Mouse (Mus musculus): ENCODE data around the gene Aldh3a1. TPM values are rescaled to one million over a fixed set of nuclear protein-coding genes. Genes with fewer than 3 reads are reported as not detected.

Aldh3a1 gene
- total RNA-seq, 2 experiments from 2014 or later = 1.4 to 1.8 TPM

DNA sequence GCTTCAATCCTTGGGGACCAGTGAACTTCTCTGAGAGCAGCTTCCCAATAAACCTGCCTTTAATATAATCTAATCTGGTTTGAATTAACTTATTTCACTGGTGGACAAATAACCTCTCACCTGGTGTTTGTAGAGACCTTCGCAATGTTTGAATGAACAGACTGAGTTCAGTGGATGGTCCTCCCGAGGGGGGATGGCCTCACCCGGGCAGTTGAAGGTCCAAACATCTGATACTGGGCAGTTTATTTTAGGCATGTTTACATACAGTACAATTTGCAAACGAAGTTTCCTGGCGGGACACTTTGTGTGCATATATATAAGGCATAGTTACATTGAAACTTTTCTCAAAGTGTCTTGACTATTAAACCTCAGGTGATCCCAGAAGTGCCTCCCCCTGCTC, 26.8 kb downstream of the Aldh3a1 start:
- DNase-seq (ENCODE audit: low spot score in 2 of 2) = no peak

- DNase-seq (ENCODE audit: low spot score in 2 of 2) = no peak
These were observed 28.7 kb downstream of the Aldh3a1 start for GRCm38 (mm10) chr11:61236015-61236414.

DNA sequence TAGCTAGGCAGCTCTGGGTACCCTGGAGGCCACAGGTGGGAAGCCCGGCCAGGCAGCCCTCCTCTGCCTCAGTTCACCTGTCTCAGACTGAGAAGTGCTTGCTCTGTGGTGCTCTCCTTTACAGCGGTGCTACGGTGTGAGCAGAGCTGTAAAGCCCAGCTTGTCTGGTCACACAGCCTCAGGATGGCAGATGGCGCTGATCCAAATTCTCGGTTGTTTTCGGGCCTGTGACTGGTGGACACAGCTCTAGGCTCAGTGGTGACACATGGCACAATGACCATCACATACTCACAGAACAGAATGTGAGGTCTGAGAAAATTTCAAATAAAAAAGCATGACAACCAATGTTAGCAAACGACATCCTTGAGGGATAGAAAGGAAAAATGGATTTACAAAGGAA, 37.1 kb downstream of the Aldh3a1 start:
- DNase-seq (ENCODE audit: low spot score in 2 of 2) = no peak

GRCm38 (mm10) chr11:61251741-61252140, 44.4 kb downstream of the Aldh3a1 start:
- no peak for DNase-seq (ENCODE audit: low spot score in 2 of 2)

DNA sequence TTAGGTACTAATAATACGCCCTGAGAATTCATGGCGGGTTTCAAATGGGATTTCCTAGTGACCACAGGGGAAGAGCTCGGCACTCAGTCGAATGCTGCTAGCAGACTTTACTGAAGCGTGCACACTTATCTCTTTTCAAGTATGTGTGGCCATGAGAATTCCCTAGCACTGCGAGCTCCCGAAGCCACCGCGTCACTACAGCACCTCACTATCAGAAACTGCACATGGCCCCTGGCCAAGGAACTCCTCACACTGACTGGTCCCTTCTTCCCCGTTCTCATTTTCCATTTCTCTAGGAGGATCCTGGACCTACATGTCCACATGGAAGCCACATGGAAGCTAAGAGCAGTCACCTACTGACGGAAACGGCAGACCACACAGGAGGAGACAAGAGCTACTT, 45.5 kb downstream of the Aldh3a1 start:
- no peak for DNase-seq (ENCODE audit: low spot score in 2 of 2)

GRCm38 (mm10) chr11:61259106-61259505, 51.8 kb downstream of the Aldh3a1 start:
- no peak for DNase-seq (ENCODE audit: low spot score in 2 of 2)

DNA sequence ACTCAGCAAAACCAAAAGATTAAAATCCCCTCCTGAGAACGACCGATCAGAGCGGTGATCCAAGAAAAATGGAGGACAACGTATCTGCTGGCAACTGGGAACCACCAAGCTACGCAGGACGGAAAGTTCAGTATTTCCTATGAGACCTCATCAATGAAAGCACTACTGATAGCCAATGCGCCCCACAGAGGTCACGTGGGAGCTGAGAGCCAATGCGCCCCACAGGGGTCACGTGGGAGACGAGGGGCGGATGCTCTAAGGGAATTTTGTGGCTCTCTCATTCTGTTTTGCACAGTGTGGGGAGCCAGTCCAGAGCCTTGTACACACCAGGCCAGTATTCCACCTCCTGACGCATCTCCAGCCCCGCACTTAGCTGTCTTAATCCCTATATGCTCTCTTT, 55.2 kb downstream of the Aldh3a1 start:
- no peak for DNase-seq (ENCODE audit: low spot score in 2 of 2)

- DNase-seq (ENCODE audit: low spot score in 2 of 2) = no peak
These were observed 56.5 kb downstream of the Aldh3a1 start for GRCm38 (mm10) chr11:61263841-61264240.

GRCm38 (mm10) chr11:61266551-61267533, 59.5 kb downstream of the Aldh3a1 start, which contains the start of gene Aldh3a2:
TSS of gene Aldh3a2 (minus strand) at chr11:61267464.
- peak; percentile 90 to 95 for DNase-seq (ENCODE audit: low spot score in 2 of 2)

Other genes starting within 250 kb of the Aldh3a1 start
- 1 to 10 TPM; 7.4 to 8.2 TPM for gene Kcnj12, start 185.0 kb upstream of the Aldh3a1 start, total RNA-seq (2021)
- gene Tnfrsf13b, start 80.8 kb upstream of the Aldh3a1 start, total RNA-seq (2021) = 1 to 10 TPM; 1.4 to 2.5 TPM
- 100 to 1,000 TPM; 453 to 469 TPM for gene Usp22, start 32.5 kb upstream of the Aldh3a1 start, total RNA-seq (2021)
- gene Aldh3a2, start 59.9 kb downstream of the Aldh3a1 start, total RNA-seq (2021) = 10 to 100 TPM; 53.5 to 58.7 TPM
- under 1 TPM; 0.30 to 0.40 TPM for gene Slc47a2, start 135.3 kb downstream of the Aldh3a1 start, total RNA-seq (2021)
- 1 to 10 TPM; 1.1 to 1.9 TPM for gene Slc47a1, start 170.8 kb downstream of the Aldh3a1 start, total RNA-seq (2021)
- gene Rnf112, start 246.6 kb downstream of the Aldh3a1 start, total RNA-seq (2021) = 100 to 1,000 TPM; 201 to 230 TPM

Measured in layer of hippocampus, postnatal 10 days (tissue).